Mouse (Mus musculus): ENCODE data around the gene Htra3. TPM values are rescaled to one million over a fixed set of nuclear protein-coding genes. Genes with fewer than 3 reads are reported as not detected.

Gene Htra3
- polyA plus RNA-seq, 1 experiment from 2014 or later: 47.9 TPM

DNA sequence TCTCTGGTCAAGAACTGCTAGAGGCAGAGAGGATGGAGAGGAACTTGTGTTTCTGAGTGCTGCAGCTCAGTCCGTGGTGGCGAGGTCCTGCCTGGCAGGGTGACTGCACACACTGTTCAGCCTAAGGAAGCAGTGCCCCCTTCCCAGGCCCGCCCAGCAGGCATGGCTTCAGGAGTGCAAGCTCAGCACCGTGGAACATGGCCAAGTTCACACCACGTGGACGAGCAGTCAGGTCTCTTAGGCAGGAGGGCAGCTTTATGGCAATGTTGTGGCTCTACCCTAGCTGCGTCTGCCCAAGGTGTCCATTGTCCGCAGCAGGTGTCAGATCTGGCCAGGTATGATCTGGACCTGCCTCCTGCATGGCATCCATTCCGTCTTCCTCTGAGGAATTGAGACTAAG, 68.4 kb downstream of the Htra3 start:
- ATAC-seq (replicated peaks; ENCODE audit: low FRiP score, low TSS enrichment, low read depth) (no peak), DNase-seq (ENCODE audit: low spot score) (no peak)
- Histone ChIP-seq H3K36me3 (ENCODE audit: control insufficient read depth, insufficient read depth, low read length) (no peaks in the 10 kb centered on the region), H3K27ac (ENCODE audit: low read depth) (no peak overlapping the region), H3K9ac (ENCODE audit: low read length) (no peak overlapping the region), H3K4me2 (ENCODE audit: low read length) (no peak overlapping the region), H3K4me3 (ENCODE audit: low read depth, low read length) (no peak overlapping the region), H3K9me3 (ENCODE audit: control insufficient read depth, low read length) (no peaks in the 10 kb centered on the region), H3K27me3 (replicated peaks; ENCODE audit: control insufficient read depth, insufficient read depth, low read length) (no peaks in the 10 kb centered on the region), H3K4me1 (replicated peaks; ENCODE audit: control insufficient read depth, insufficient read depth, low read length) (peaks cover 19% of the 10 kb centered on the region)
- 88% methylated on average over 9 of the region's 9 CpGs for WGBS

DNA sequence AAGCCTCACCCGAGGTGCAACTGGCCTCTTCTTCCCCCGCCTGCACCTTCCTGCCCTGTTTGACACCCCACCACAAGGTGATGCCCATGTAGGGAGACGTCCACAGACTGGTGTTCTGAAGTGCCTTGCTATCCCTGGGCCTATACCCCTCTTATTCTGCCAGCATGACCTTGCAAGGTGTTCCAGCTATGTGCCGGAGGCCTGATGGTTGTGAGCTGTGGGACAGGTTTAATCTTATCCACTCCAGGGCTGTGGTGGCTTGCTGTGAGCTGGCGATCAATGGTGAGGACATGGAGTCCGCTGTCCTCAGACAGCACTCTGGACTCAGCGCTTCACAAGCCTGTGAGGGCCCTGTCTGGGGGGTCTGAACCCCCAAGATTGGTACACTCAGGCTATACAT, 69.2 kb downstream of the Htra3 start:
- Histone ChIP-seq H3K9me3 (ENCODE audit: control insufficient read depth, low read length) (no peaks in the 10 kb centered on the region), H3K9ac (ENCODE audit: low read length) (no peak overlapping the region), H3K27ac (ENCODE audit: low read depth) (no peak overlapping the region), H3K4me1 (replicated peaks; ENCODE audit: control insufficient read depth, insufficient read depth, low read length) (peaks cover 19% of the 10 kb centered on the region), H3K36me3 (ENCODE audit: control insufficient read depth, insufficient read depth, low read length) (no peaks in the 10 kb centered on the region), H3K4me2 (ENCODE audit: low read length) (no peak overlapping the region), H3K4me3 (ENCODE audit: low read depth, low read length) (no peak overlapping the region), H3K27me3 (replicated peaks; ENCODE audit: control insufficient read depth, insufficient read depth, low read length) (no peaks in the 10 kb centered on the region)
- 91% methylated on average over 7 of the region's 7 CpGs for whole genome bisulfite sequencing
- ATAC-seq (replicated peaks; ENCODE audit: low FRiP score, low TSS enrichment, low read depth): no peak
- DNase-seq (ENCODE audit: low spot score): no peak

DNA sequence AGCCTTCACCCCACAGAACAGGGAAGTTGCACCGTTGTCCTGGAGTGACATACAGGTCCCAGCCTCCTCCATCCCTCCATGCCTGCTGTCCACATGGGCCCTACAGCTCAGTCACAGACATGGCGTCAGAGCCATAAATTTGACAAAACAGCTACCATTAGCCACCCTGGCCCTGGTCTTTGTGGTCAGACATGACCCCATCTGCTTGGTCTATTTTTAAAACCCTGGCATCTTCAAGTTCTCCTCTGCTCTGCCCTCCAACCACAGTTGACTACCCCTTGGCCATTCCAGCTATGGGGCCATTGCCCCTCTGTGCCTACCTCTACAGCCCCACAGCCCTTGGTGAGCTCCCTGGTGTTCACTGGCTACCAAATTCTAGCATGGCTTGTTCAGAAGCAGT, 69.6 kb downstream of the Htra3 start:
- no peak overlapping the region for H3K9ac ChIP-seq (ENCODE audit: low read length)
- no peak overlapping the region for H3K27ac ChIP-seq (ENCODE audit: low read depth)
- whole genome bisulfite sequencing: 75% methylated on average over 2 of the region's 2 CpGs
- no peaks in the 10 kb centered on the region for H3K36me3 ChIP-seq (ENCODE audit: control insufficient read depth, insufficient read depth, low read length)
- H3K4me1 ChIP-seq (replicated peaks; ENCODE audit: control insufficient read depth, insufficient read depth, low read length): peaks cover 19% of the 10 kb centered on the region
- DNase-seq (ENCODE audit: low spot score) (no peak), ATAC-seq (replicated peaks; ENCODE audit: low FRiP score, low TSS enrichment, low read depth) (no peak)
- no peak overlapping the region for H3K4me2 ChIP-seq (ENCODE audit: low read length)
- no peaks in the 10 kb centered on the region for H3K27me3 ChIP-seq (replicated peaks; ENCODE audit: control insufficient read depth, insufficient read depth, low read length)
- H3K9me3 ChIP-seq (ENCODE audit: control insufficient read depth, low read length): no peaks in the 10 kb centered on the region
- no peak overlapping the region for H3K4me3 ChIP-seq (ENCODE audit: low read depth, low read length)

DNA sequence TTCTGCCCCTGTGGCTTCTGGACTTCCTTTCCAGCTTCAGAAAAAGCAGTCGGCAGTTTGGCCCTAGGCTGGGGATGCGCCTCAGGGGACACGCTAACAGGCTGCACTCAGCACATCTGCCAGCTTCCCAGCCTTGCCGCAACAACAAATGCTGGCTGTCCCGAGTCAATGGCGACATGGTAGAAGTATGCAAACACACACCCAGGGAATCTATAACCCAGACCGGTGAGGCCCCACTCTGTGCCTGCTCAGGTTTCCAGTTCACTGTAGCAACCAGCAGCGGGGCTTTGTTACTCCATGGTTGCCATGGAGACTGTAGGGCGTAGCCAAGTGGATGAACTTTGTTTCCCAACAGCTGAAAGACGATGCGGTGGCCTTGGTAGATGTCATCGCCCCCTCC, 70.2 kb downstream of the Htra3 start:
- ATAC-seq (replicated peaks; ENCODE audit: low FRiP score, low TSS enrichment, low read depth) (peak; percentile 71), DNase-seq (ENCODE audit: low spot score) (peak; percentile 69)
- 24% methylated on average over 12 of the region's 12 CpGs for WGBS
- H3K4me1 ChIP-seq (replicated peaks; ENCODE audit: control insufficient read depth, insufficient read depth, low read length): peaks cover 19% of the 10 kb centered on the region
- no peak overlapping the region for H3K27ac ChIP-seq (ENCODE audit: low read depth)
- no peak overlapping the region for H3K4me3 ChIP-seq (ENCODE audit: low read depth, low read length)
- H3K27me3 ChIP-seq (replicated peaks; ENCODE audit: control insufficient read depth, insufficient read depth, low read length): no peaks in the 10 kb centered on the region
- H3K4me2 ChIP-seq (ENCODE audit: low read length): no peak overlapping the region
- H3K9me3 ChIP-seq (ENCODE audit: control insufficient read depth, low read length): no peaks in the 10 kb centered on the region
- no peak overlapping the region for H3K9ac ChIP-seq (ENCODE audit: low read length)
- no peaks in the 10 kb centered on the region for H3K36me3 ChIP-seq (ENCODE audit: control insufficient read depth, insufficient read depth, low read length)

DNA sequence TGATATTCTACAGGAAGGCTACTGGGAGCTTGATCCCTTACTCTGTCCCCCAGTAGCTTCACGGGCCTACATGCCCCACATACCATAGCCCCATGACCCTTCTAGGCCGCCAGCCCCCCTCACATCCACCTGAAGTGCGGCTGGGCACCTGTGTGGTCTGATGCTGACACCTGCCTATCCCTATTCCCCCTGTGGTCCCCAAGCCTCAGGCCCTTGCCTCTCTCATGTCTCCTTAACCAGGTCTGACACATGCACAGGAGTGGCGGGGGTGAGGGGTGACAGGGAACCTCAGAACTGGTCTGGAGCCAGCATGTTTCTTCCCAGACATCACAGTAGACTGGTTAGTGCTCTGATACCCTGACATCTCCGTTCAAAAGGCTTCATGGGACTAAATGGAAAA, 71.0 kb downstream of the Htra3 start:
- H3K4me3 ChIP-seq (ENCODE audit: low read depth, low read length): no peak overlapping the region
- no peaks in the 10 kb centered on the region for H3K9me3 ChIP-seq (ENCODE audit: control insufficient read depth, low read length)
- no peak for ATAC-seq (replicated peaks; ENCODE audit: low FRiP score, low TSS enrichment, low read depth)
- no peak overlapping the region for H3K4me2 ChIP-seq (ENCODE audit: low read length)
- H3K27ac ChIP-seq (ENCODE audit: low read depth): no peak overlapping the region
- no peak overlapping the region for H3K9ac ChIP-seq (ENCODE audit: low read length)
- H3K36me3 ChIP-seq (ENCODE audit: control insufficient read depth, insufficient read depth, low read length): no peaks in the 10 kb centered on the region
- DNase-seq (ENCODE audit: low spot score): no peak
- WGBS: 84% methylated on average over 5 of the region's 5 CpGs
- H3K4me1 ChIP-seq (replicated peaks; ENCODE audit: control insufficient read depth, insufficient read depth, low read length): peaks cover 19% of the 10 kb centered on the region
- H3K27me3 ChIP-seq (replicated peaks; ENCODE audit: control insufficient read depth, insufficient read depth, low read length): no peaks in the 10 kb centered on the region

DNA sequence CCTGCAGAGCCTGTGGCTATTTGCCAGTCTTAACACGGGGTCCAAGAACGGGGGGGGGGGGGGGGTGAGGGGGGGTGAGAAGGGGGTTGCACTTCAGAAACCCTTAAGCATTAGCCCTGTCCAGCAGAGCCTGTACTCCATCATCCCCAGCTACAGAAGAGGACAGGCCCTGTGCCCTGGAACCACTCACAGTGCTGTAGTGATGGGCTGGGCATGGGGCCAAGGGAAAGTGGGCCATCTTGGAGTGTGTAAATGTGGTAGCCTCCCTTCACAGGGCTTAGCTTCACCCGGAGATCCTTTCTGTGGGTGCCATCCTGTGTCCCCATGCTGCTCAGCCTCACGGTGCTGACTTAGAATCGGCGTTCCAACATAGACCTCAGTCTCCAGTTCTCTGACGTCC, 71.8 kb downstream of the Htra3 start:
- Histone ChIP-seq H3K27ac (ENCODE audit: low read depth) (no peak overlapping the region), H3K27me3 (replicated peaks; ENCODE audit: control insufficient read depth, insufficient read depth, low read length) (no peaks in the 10 kb centered on the region), H3K4me2 (ENCODE audit: low read length) (no peak overlapping the region), H3K9ac (ENCODE audit: low read length) (no peak overlapping the region), H3K4me1 (replicated peaks; ENCODE audit: control insufficient read depth, insufficient read depth, low read length) (peaks cover 19% of the 10 kb centered on the region), H3K9me3 (ENCODE audit: control insufficient read depth, low read length) (no peaks in the 10 kb centered on the region), H3K36me3 (ENCODE audit: control insufficient read depth, insufficient read depth, low read length) (peaks cover 8% of the 10 kb centered on the region; the same call in 1 of the 2 replicates), H3K4me3 (ENCODE audit: low read depth, low read length) (no peak overlapping the region)
- 64% methylated on average over 6 of the region's 7 CpGs for WGBS
- DNase-seq (ENCODE audit: low spot score): no peak
- ATAC-seq (replicated peaks; ENCODE audit: low FRiP score, low TSS enrichment, low read depth): no peak; the same call in 1 of the 2 replicates

DNA sequence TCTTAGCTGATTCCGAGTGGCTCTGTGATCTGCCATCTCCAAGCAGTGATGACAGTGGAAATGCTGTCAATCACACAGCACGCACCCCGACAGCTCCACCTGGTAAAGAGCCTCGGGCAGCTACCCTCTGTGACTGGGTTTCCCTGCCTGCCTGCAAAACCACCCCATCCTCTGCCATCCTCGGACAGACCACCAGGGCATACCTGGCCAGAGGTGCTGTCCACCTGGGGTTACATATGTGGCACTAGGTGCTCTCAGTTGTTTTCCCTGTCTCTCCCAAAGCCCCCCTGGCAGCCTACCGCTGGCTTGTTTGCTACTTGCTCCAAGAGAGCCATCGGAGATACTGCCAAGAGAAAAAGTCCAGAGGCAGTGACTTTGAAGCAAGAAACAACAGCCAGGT, 72.8 kb downstream of the Htra3 start:
- no peak for DNase-seq (ENCODE audit: low spot score)
- Histone ChIP-seq H3K36me3 (ENCODE audit: control insufficient read depth, insufficient read depth, low read length) (peaks cover 17% of the 10 kb centered on the region; the same call in 1 of the 2 replicates), H3K9ac (ENCODE audit: low read length) (no peak overlapping the region), H3K9me3 (ENCODE audit: control insufficient read depth, low read length) (no peaks in the 10 kb centered on the region), H3K4me1 (replicated peaks; ENCODE audit: control insufficient read depth, insufficient read depth, low read length) (peaks cover 19% of the 10 kb centered on the region), H3K27me3 (replicated peaks; ENCODE audit: control insufficient read depth, insufficient read depth, low read length) (no peaks in the 10 kb centered on the region), H3K4me3 (ENCODE audit: low read depth, low read length) (no peak overlapping the region), H3K4me2 (ENCODE audit: low read length) (no peak overlapping the region), H3K27ac (ENCODE audit: low read depth) (no peak overlapping the region)
- 90% methylated on average over 7 of the region's 7 CpGs for WGBS
- no peak for ATAC-seq (replicated peaks; ENCODE audit: low FRiP score, low TSS enrichment, low read depth)

DNA sequence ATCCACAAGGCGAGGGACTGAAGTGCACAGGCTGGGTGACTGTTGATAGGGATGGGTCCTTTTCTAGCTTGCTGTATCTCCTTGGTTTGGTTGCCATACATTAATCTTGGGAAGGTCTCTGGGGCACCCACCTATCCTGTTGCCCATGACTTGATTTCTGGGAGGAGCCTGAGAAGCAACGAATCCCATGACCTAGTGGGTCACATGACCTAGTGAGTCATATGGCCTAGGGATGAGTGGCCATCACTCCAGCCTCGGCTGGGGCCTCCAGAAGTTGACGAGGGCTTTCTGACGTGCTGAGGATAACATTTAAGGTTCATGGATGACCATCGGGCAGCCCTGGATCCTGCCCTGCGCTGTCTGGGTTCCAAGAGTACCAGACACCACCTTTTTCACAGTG, 74.2 kb downstream of the Htra3 start:
- no peak overlapping the region for H3K4me2 ChIP-seq (ENCODE audit: low read length)
- H3K4me1 ChIP-seq (replicated peaks; ENCODE audit: control insufficient read depth, insufficient read depth, low read length): peaks cover 19% of the 10 kb centered on the region
- H3K36me3 ChIP-seq (ENCODE audit: control insufficient read depth, insufficient read depth, low read length): peaks cover 19% of the 10 kb centered on the region
- no peak for ATAC-seq (replicated peaks; ENCODE audit: low FRiP score, low TSS enrichment, low read depth)
- H3K9me3 ChIP-seq (ENCODE audit: control insufficient read depth, low read length): no peaks in the 10 kb centered on the region
- H3K27ac ChIP-seq (ENCODE audit: low read depth): no peak overlapping the region
- H3K9ac ChIP-seq (ENCODE audit: low read length): no peak overlapping the region
- DNase-seq (ENCODE audit: low spot score): no peak
- no peaks in the 10 kb centered on the region for H3K27me3 ChIP-seq (replicated peaks; ENCODE audit: control insufficient read depth, insufficient read depth, low read length)
- H3K4me3 ChIP-seq (ENCODE audit: low read depth, low read length): no peak overlapping the region
- 75% methylated on average over 7 of the region's 7 CpGs for WGBS

All from intestine, embryonic 14.5 days (tissue).